Mouse (Mus musculus) gonadal fat pad, adult 2 months (tissue): Measurements from ENCODE around the gene Frmpd1. TPM values are rescaled to one million over a fixed set of nuclear protein-coding genes. Genes with fewer than 3 reads are reported as not detected.

ENCODE experiments used
- DNase-seq: peaks from one replicate; pipeline ENCODE4 v3.0.0-alpha.2; 2012; ENCODE audit warnings: low read depth
- polyA plus RNA-seq: library from polyadenylated mRNA; depleted of rRNA; stranded (reverse); fragments of >200 nt; gene quantifications from 2 replicates; pipeline ENCODE4 v1.2.3, GENCODE M21; 2012; rRNA removed

Frmpd1 gene
- 0.23 and 0.34 TPM in 2 replicates for polyA plus RNA-seq

GRCm38 (mm10) chr4:45184521-45185330 is at the start of gene Frmpd1:
Frmpd1 (plus strand) TSS chr4:45184875.
- DNase-seq: no peak

- DNase-seq: no peak
These were observed 47.0 kb upstream of the Frmpd1 start for GRCm38 (mm10) chr4:45137636-45138035.

GRCm38 (mm10) chr4:45141835-45142234 is 42.8 kb upstream of the Frmpd1 start:
- DNase-seq: no peak

- no peak for DNase-seq
These were observed 42.3 kb upstream of the Frmpd1 start for GRCm38 (mm10) chr4:45142411-45142810.

- DNase-seq: no peak
These were observed 41.7 kb upstream of the Frmpd1 start for GRCm38 (mm10) chr4:45143005-45143404.

GRCm38 (mm10) chr4:45156433-45156832 is 28.2 kb upstream of the Frmpd1 start:
- DNase-seq: no peak

GRCm38 (mm10) chr4:45158608-45159007 is 26.1 kb upstream of the Frmpd1 start:
- DNase-seq: no peak

- DNase-seq: no peak
These were observed 23.9 kb upstream of the Frmpd1 start for GRCm38 (mm10) chr4:45160773-45161172.

- no peak for DNase-seq
These were observed 21.0 kb upstream of the Frmpd1 start for GRCm38 (mm10) chr4:45163711-45164110.

GRCm38 (mm10) chr4:45165477-45165876 is 19.2 kb upstream of the Frmpd1 start:
- DNase-seq: no peak

GRCm38 (mm10) chr4:45165955-45166354 is 18.7 kb upstream of the Frmpd1 start:
- no peak for DNase-seq

- DNase-seq: no peak
These were observed 13.3 kb upstream of the Frmpd1 start for GRCm38 (mm10) chr4:45171340-45171739.

- no peak for DNase-seq
These were observed 706 bp upstream of the Frmpd1 start for GRCm38 (mm10) chr4:45183818-45184520.

- DNase-seq: no peak
These were observed 625 bp downstream of the Frmpd1 start for GRCm38 (mm10) chr4:45185331-45185669.

- no peak for DNase-seq
These were observed 13.6 kb downstream of the Frmpd1 start for GRCm38 (mm10) chr4:45198296-45198695.

- DNase-seq: no peak
These were observed 18.6 kb downstream of the Frmpd1 start for GRCm38 (mm10) chr4:45203283-45203682.

GRCm38 (mm10) chr4:45207444-45207843 is 22.8 kb downstream of the Frmpd1 start:
- no peak for DNase-seq

GRCm38 (mm10) chr4:45208832-45209363 is 24.2 kb downstream of the Frmpd1 start:
- DNase-seq: no peak

- no peak for DNase-seq
These were observed 27.8 kb downstream of the Frmpd1 start for GRCm38 (mm10) chr4:45212342-45213063.

GRCm38 (mm10) chr4:45219946-45220345 is 35.3 kb downstream of the Frmpd1 start:
- DNase-seq: no peak

GRCm38 (mm10) chr4:45222395-45222794 is 37.7 kb downstream of the Frmpd1 start:
- DNase-seq: no peak

GRCm38 (mm10) chr4:45230263-45230662 is 45.6 kb downstream of the Frmpd1 start:
- no peak for DNase-seq
